Mouse (Mus musculus) regulatory T cell (primary cell): Measurements from ENCODE around the gene Mbtps1.

ENCODE experiments used
- in situ Hi-C: fragments of 300-600 bp; cut with MboI, MseI; formaldehyde crosslinking; loops from one replicate; pipeline ENCODE4 v1.15.1; 2025; ENCODE audit warnings: high pct_unique_total_duplicates

The Mbtps1 gene

DNA sequence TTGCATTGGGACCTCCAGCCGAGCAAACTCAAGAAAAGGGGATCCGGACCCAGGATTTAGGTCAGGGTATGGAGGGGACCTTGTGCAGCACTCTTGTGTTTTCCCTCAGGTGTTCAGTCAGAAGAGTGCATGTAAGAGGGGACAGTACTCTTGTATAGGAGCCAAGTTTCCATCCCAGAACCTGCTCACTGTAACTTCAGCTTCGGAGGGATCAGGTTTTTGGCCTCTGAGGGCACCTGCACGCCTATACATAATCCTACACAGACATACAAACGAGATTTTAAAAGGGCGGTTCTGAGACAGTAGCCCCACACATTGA is 826 bp upstream of the Mbtps1 start:
- in situ Hi-C loops = no loop called here

DNA sequence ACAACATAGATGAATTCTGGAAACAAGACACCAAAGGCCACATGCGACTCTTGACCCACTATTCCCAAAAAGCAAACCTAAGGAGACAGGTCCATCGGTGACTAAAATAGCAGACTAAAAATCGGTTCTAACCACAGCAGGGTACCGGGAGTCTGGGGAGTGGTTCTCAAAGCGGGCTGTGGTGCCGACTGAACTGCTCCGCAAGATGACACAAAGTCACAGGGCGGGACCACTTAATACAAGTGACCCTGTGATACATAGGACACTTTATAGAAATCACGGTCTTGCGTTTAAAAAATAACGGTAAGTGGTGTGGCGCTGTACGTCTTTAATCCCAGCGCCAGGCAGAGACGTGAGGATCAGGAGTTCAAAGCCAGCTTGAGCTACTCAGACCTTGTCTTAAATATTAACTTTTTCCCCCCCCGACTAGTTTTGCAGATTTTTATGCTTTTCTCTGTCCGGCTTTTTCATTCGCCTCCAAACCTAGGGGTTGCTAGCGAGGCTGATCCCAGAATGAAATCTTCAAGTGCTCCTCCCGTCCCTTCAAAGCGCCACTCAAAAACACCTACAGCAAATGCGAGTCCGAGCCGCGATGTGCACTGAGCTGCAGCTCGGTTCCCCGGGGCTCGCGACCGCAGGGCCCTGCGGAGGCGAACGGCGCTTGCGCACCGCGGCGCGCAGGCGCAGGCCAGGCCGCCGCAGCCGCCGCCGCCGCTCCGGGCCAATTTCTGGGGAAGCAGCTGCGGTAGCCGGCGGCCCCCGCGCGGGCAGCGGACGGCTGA is 523 bp downstream of the Mbtps1 start:
- in situ Hi-C loops = no loop called here

DNA sequence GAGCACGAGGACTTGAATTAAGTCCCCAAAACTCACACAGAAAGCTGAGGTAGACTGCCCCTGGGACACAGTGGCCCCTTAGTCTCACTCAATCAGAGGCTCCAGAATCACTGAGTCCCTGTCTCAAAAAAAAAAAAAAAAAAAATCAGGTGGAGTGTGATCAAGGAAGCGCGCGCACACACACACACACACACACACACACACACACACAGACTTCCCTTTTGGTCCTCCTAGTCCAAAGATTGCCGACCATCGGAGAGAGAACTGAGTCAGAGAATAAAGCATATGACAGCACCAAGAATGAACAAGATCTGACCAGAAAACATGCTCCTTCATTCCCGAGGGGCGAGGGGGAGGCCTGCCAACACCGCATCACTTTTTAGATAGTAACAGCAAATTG is 1.4 kb downstream of the Mbtps1 start:
- in situ Hi-C loops = no loop called here

GRCm38 (mm10) chr8:119555861-119556260 is 2.7 kb downstream of the Mbtps1 start:
- in situ Hi-C loops = no loop called here

DNA sequence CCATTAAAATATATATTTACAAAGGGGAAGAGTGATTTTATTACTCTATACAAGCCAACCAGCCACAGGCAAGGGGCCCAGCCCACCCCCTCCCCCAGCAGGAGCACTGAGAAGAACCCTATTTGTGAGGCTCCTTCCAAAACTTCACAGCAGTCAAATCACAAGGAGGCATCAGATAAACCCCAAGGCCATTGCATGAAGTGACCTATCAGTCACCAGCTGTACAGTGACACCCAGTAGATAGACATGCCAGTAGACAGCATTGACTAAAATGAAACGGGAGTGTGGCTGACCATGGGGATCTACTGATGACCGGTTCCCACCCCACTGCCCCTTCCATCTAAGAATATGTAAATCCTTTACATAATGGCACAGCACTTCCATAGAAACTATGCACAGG is 5.6 kb downstream of the Mbtps1 start:
- in situ Hi-C loops = no loop called here

- in situ Hi-C loops = loop anchor here (5.0 kb wide), 1 partner anchor 54 kb away; no protein-coding TSS in a partner anchor
Observed at GRCm38 (mm10) chr8:119548560-119549113, 9.9 kb downstream of the Mbtps1 start.

GRCm38 (mm10) chr8:119547019-119547691 is 11.4 kb downstream of the Mbtps1 start:
- in situ Hi-C loops = loop anchor here (5.0 kb wide), 1 partner anchor 55 kb away; no protein-coding TSS in a partner anchor

- in situ Hi-C loops = loop anchor here (5.0 kb wide), 1 partner anchor 57 kb away; no protein-coding TSS in a partner anchor
Observed at GRCm38 (mm10) chr8:119545791-119546190, 12.7 kb downstream of the Mbtps1 start.

GRCm38 (mm10) chr8:119545180-119545579 is 13.4 kb downstream of the Mbtps1 start:
- in situ Hi-C loops = loop anchor here (5.0 kb wide), 1 partner anchor 57 kb away; no protein-coding TSS in a partner anchor

DNA sequence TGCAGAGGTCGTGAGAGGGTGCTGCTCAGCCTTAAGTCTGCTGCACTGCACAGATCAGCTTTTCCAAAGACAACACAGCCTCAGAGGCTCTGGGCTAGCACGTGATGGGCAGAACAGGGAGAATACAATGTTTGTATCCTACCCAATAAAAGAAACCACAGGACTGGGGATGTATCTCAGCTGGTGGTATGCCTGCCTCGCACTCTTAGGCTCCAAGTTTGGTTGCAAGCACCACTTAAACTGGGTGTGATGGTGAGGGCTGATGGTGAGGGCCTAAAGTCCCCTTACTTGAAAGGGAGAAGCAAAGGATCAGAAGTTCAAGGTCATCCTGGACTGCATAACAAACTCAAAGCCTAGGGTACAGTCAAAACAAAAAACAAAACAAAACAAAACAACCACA is 13.9 kb downstream of the Mbtps1 start:
- in situ Hi-C loops = loop anchor here (5.0 kb wide), 1 partner anchor 58 kb away; no protein-coding TSS in a partner anchor

GRCm38 (mm10) chr8:119531973-119532372 is 26.6 kb downstream of the Mbtps1 start:
- in situ Hi-C loops = no loop called here

DNA sequence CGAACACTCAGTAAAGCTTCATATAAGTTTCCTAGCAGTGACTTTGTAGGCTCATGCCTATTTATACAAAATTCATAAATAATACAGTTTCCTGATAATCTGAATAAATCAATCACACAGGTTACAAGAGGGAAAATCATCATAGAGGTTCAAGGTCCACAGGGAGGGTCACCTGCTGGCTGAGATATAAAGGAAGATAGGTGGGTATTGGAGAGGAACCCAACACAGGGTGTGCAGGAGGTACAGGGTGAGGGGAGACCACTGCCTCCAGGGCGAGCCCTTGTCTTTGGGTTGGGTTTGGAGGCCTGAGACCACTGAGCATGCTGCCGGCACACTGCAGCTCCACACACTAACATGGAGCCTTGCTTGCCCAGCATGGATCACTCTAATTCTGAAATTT is 27.1 kb downstream of the Mbtps1 start:
- in situ Hi-C loops = no loop called here

GRCm38 (mm10) chr8:119530937-119531336 is 27.6 kb downstream of the Mbtps1 start:
- in situ Hi-C loops = no loop called here

DNA sequence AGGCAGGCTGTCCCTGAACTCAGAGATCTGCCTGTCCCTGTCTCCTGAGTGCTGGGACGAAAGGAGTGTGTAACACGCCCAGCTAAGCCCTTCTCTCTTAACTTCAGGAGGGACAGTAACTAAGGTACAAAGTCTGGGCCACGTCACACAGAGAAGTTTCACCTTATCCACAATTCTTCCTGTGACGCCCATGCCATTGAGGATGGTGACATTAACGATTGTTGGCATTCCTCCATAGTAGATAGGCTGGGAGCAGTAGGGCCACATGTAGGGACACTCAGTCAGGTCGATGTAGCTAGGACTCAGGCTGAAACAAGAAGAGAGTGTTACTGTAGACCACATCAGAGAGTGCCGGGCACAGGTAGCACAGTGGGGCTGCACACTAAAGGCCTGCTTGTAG is 29.8 kb downstream of the Mbtps1 start:
- in situ Hi-C loops = no loop called here

DNA sequence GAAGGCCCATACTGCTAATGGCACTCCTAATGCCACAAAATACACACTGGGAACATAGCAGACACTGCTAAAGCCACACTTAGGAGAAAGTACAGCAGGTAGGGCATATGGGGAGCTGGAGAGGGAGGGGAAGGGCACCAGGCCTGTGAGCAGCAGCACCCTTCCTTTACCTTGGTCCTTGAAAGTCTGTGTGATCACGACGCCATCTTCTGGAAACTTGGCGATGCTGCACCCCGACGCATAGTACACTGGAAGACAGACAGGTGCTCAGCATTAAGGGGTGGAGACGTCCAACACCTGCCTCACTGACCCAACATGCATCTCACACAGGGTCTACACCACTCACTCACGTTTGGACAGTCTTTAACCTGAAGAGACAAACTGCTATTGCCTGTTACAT is 38.4 kb downstream of the Mbtps1 start:
- in situ Hi-C loops = no loop called here

GRCm38 (mm10) chr8:119516674-119517073 is 41.9 kb downstream of the Mbtps1 start:
- in situ Hi-C loops = no loop called here

DNA sequence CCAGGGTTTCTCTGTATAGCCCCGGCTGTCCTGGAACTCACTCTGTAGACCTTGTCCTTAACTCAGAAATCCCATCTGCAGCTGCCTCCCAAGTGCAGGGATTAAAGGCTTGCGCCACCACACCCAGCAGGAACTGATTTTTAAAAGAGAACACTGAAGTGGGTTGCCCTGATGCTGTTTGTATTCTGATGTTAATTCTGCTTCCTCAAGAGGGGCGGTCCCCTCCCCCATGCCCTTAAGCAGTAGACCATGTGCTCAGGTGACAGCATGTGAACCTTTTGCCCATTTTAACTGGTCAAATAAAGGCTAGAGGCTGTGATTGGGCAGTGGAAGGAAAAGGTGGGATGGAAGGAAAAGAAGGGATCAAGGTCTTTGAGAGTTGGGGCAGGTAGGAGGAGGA is 42.8 kb downstream of the Mbtps1 start:
- in situ Hi-C loops = no loop called here

DNA sequence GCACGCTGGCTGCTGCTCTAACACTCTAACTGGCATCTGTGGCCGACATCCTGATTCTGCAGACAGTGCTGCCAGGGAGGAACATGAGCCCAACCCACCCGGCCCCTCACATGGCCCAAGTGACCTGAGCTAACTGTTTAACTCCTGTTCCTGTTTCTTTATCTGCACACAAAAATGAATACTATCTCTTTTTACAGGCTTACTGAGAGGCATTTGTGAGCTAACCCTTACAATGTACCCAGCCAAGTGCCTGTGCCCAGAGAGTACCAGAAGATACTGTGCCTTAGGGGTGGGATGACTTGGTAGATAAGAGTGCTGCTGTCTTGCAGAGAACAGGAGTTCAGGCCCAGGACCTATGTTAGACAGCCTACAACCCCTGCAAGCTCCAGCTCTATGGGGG is 43.6 kb downstream of the Mbtps1 start:
- in situ Hi-C loops = no loop called here

DNA sequence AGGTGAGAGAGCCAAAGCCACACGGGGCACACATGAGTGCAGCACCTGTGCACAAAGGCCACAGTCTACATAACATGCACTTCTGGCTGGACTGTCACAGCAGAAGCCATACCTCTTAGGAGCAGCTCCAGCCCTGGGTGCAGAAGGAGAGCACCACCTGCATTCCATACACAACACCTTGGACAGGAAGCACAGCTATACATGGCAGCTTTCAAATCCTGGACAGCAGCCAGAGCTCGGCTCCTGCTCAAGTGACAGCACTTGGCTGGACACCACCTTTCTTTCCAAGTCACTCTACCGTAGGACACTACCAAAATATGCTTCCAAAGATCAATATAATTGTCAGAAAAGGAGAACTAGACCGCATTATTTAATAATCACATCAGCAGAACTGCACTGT is 45.1 kb downstream of the Mbtps1 start:
- in situ Hi-C loops = no loop called here

DNA sequence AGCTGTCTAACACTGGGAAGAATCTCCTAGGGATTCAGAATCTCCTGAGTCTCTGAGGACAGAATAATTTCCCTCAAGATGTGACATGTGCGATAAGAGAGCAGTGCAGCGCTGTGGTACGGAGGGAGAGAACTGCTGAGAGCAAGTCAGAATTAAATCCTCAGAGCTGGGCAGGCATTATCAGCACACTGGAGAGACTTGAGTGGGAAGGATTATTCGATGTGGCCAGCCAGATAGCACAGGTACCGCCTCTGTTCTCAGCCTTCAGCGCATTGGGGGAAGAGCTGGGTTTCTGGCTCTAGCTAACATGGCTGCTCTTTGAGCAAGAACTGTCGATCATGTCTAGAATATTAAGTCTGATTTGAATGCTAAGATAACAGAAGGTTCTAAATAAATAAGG is 46.8 kb downstream of the Mbtps1 start:
- in situ Hi-C loops = no loop called here

GRCm38 (mm10) chr8:119510471-119510870 is 48.1 kb downstream of the Mbtps1 start:
- in situ Hi-C loops = no loop called here

GRCm38 (mm10) chr8:119506106-119506505 is 52.4 kb downstream of the Mbtps1 start:
- in situ Hi-C loops = no loop called here

- in situ Hi-C loops = no loop called here
Observed at GRCm38 (mm10) chr8:119505488-119505887, 53.0 kb downstream of the Mbtps1 start.
